Mouse (Mus musculus): ENCODE data around the gene Egln3. TPM values are rescaled to one million over a fixed set of nuclear protein-coding genes. Genes with fewer than 3 reads are reported as not detected.

Egln3 gene
- total and polyA plus RNA-seq, 2 experiments from 2014 or later: 3.6 to 8.0 TPM

DNA sequence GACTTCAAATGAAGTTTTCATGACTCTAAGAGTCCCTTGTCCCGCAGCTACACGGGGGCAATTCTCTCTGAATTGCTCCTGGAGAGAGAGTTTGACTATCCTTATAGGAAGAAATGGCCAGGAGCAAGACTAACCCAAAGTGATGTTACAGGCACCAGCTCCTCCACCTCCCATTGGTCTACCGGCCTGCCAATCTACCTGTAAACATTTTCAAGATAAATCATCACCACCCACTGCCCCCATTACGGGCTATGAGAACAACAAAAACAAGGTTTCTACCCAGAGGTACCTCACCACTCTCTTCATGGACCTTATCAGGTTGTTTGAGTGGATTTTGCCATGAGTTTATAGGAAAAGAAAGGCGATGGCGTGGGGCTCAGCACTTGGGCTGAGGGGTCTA is 1.4 kb downstream of the Egln3 start:
- H3K27ac ChIP-seq (ENCODE audit: low read depth, low read length): no peak overlapping the region
- ATAC-seq (ENCODE audit: low FRiP score): no peak
- H3K4me2 ChIP-seq (ENCODE audit: low read depth, low read length, poor library complexity, severe bottlenecking): peak overlapping the region; percentile 100
- TF ChIP-seq CTCF (IDR thresholded peaks at IDR 0.05): no peak
- DNase-seq (ENCODE audit: low spot score): no peak
- no peaks in the 10 kb centered on the region for H3K36me3 ChIP-seq (ENCODE audit: insufficient read depth, low read length)
- H3K9me3 ChIP-seq (ENCODE audit: low read length): no peaks in the 10 kb centered on the region
- H3K4me1 ChIP-seq (ENCODE audit: insufficient read depth, low read length): peaks cover 5% of the 10 kb centered on the region; the same call in 1 of the 2 replicates
- H3K9ac ChIP-seq (replicated peaks; ENCODE audit: low read length, poor library complexity, severe bottlenecking): no peak overlapping the region
- 56% methylated on average over 6 of the region's 6 CpGs for WGBS
- peaks cover 9% of the 10 kb centered on the region for H3K27me3 ChIP-seq (ENCODE audit: insufficient read depth, low read length)
- H3K4me3 ChIP-seq (ENCODE audit: low read depth, low read length): peak overlapping the region; percentile 58

DNA sequence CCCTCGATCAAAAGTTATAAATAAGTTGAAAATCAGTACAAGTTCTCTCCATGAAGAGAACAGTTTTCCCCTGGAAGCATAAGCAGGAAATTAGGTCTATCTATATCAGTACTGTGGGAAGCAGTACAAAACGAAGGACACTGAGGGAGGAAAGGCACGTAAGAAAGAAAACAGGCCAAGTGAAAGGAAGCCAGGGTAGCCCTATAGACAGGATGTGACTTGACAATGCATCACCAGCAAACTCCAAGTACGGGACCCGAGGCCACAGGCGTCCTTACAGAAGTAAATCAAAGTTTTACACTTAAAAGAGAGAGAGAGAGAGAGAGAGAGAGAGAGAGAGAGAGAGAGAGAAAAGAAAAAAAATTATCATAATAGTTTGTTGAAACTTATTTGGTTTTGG is 2.8 kb downstream of the Egln3 start:
- Histone ChIP-seq H3K4me1 (ENCODE audit: insufficient read depth, low read length) (peaks cover 5% of the 10 kb centered on the region; the same call in 1 of the 2 replicates), H3K4me2 (ENCODE audit: low read depth, low read length, poor library complexity, severe bottlenecking) (0 out of 2 replicates have a peak overlapping the region, but pooled peaks have one; percentile 30), H3K9me3 (ENCODE audit: low read length) (no peaks in the 10 kb centered on the region), H3K9ac (replicated peaks; ENCODE audit: low read length, poor library complexity, severe bottlenecking) (no peak overlapping the region), H3K36me3 (ENCODE audit: insufficient read depth, low read length) (no peaks in the 10 kb centered on the region), H3K4me3 (ENCODE audit: low read depth, low read length) (no peak overlapping the region), H3K27ac (ENCODE audit: low read depth, low read length) (no peak overlapping the region), H3K27me3 (ENCODE audit: insufficient read depth, low read length) (peaks cover 9% of the 10 kb centered on the region)
- WGBS: 56% methylated on average over 6 of the region's 6 CpGs
- DNase-seq (ENCODE audit: low spot score) (no peak), ATAC-seq (ENCODE audit: low FRiP score) (no peak)
- no peak for TF ChIP-seq CTCF (IDR thresholded peaks at IDR 0.05)

DNA sequence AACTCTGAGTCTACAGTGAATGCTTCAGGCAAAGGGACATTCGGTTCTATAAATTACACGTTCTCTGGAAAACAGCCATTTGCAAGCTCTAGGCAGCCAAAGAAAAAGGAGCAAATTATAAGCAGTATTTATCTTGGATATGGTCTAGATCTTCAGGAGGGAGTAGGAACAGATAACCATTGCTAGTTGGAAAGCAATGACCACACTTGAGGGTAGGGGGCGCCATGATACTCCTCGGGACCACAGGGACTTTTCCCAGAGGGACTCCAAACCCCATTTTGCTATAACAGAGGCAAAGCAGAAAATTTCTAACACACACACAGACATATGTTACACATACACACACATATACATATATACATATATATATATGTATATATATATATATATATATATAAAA is 3.5 kb downstream of the Egln3 start:
- peak; percentile 59 for TF ChIP-seq CTCF (IDR thresholded peaks at IDR 0.05)
- H3K36me3 ChIP-seq (ENCODE audit: insufficient read depth, low read length): no peaks in the 10 kb centered on the region
- H3K4me2 ChIP-seq (ENCODE audit: low read depth, low read length, poor library complexity, severe bottlenecking): no peak overlapping the region
- WGBS: 35% methylated on average over 4 of the region's 4 CpGs
- ATAC-seq (ENCODE audit: low FRiP score) (no peak), DNase-seq (ENCODE audit: low spot score) (peak; percentile 49)
- H3K9me3 ChIP-seq (ENCODE audit: low read length): no peaks in the 10 kb centered on the region
- H3K27me3 ChIP-seq (ENCODE audit: insufficient read depth, low read length): peaks cover 9% of the 10 kb centered on the region
- no peak overlapping the region for H3K4me3 ChIP-seq (ENCODE audit: low read depth, low read length)
- H3K9ac ChIP-seq (replicated peaks; ENCODE audit: low read length, poor library complexity, severe bottlenecking): no peak overlapping the region
- H3K4me1 ChIP-seq (ENCODE audit: insufficient read depth, low read length): peaks cover 5% of the 10 kb centered on the region; the same call in 1 of the 2 replicates
- H3K27ac ChIP-seq (ENCODE audit: low read depth, low read length): no peak overlapping the region

DNA sequence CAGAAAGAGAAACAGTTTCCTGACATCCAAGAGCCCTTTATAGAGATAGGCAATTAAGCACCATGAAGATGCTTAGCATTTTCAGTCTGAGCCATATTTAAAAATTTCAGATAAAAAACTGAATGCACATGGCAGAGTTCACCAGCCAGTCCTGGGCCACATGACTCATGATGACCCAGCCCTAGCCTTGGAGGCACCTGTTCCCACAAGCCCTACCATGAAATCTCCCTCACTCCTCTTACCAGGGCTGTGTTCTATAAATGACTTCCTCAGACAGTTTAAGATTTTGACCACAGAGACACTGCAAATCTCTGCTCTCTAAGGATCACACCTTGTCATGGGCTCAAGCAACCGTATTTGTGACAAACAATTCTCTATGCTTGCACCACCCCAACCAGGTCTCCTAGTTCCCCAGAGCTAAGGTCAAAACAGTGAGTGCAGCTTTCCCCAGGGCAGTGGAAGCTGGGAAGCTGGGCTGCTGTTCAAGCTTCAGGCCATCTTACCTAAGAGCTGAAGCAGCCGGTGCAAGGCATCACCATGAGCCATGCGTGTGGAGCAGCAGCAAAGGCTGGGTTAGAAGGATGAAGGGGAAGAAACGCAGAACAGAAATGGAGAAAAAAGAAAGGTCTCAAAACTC is 5.3 kb downstream of the Egln3 start:
- DNase-seq (ENCODE audit: low spot score) (no peak), ATAC-seq (ENCODE audit: low FRiP score) (no peak)
- Histone ChIP-seq H3K27ac (ENCODE audit: low read depth, low read length) (no peak overlapping the region), H3K27me3 (ENCODE audit: insufficient read depth, low read length) (peaks cover 9% of the 10 kb centered on the region), H3K9me3 (ENCODE audit: low read length) (no peaks in the 10 kb centered on the region), H3K36me3 (ENCODE audit: insufficient read depth, low read length) (no peaks in the 10 kb centered on the region), H3K4me1 (ENCODE audit: insufficient read depth, low read length) (peaks cover 5% of the 10 kb centered on the region; the same call in 1 of the 2 replicates), H3K9ac (replicated peaks; ENCODE audit: low read length, poor library complexity, severe bottlenecking) (no peak overlapping the region), H3K4me3 (ENCODE audit: low read depth, low read length) (no peak overlapping the region), H3K4me2 (ENCODE audit: low read depth, low read length, poor library complexity, severe bottlenecking) (no peak overlapping the region)
- no peak for TF ChIP-seq CTCF (IDR thresholded peaks at IDR 0.05)
- WGBS: 92% methylated on average over 4 of the region's 4 CpGs

DNA sequence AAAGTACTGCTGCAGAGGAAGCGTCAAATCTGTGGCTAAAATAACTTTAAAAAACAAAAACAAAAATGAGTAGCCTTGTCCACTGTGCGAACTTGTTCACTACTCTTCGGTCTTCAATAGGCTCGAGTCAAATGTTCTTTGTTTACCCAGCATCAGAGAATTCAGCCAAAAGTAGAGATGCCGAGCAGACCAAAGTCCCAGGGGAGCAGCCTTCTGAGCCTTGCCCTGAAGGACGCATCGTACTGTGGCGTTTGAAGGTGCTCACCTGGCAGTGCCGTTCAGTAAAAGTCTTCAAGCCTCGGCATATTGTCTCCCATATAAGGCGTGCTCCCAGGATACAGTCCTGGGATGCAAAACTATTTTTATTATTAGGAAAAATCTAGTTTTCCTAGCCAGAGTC is 5.8 kb downstream of the Egln3 start:
- Histone ChIP-seq H3K27me3 (ENCODE audit: insufficient read depth, low read length) (peaks cover 9% of the 10 kb centered on the region), H3K36me3 (ENCODE audit: insufficient read depth, low read length) (no peaks in the 10 kb centered on the region), H3K4me2 (ENCODE audit: low read depth, low read length, poor library complexity, severe bottlenecking) (peak overlapping the region; percentile 24; the same call in 1 of the 2 replicates), H3K9me3 (ENCODE audit: low read length) (no peaks in the 10 kb centered on the region), H3K4me1 (ENCODE audit: insufficient read depth, low read length) (peaks cover 2% of the 10 kb centered on the region; the same call in 1 of the 2 replicates), H3K9ac (replicated peaks; ENCODE audit: low read length, poor library complexity, severe bottlenecking) (no peak overlapping the region), H3K4me3 (ENCODE audit: low read depth, low read length) (no peak overlapping the region), H3K27ac (ENCODE audit: low read depth, low read length) (no peak overlapping the region)
- WGBS: 42% methylated on average over 11 of the region's 11 CpGs
- ATAC-seq (ENCODE audit: low FRiP score) (no peak), DNase-seq (ENCODE audit: low spot score) (peak; percentile 42)
- no peak for TF ChIP-seq CTCF (IDR thresholded peaks at IDR 0.05)

DNA sequence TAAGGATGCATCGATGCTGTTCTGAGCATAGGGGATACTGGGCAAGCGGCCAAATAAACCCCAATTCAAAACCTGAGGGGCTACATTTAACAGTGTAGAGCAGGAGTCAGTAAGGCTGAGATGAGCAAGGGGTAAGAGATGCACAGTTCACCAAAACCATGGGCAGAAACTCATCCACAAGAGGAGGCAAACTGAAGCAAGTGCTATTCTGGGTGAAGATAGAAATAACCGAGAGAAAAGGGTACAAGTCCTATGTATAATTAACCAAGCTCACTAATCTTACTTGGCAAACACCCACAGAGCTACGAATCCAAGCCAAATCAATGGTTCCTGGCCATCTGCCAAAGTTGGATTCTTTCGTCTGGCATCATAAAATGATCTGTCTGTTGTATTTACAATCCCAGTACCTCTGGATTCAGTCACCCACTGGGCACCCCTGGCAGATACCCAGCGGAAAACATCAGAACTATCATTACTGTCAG is 6.3 kb downstream of the Egln3 start:
- Histone ChIP-seq H3K4me2 (ENCODE audit: low read depth, low read length, poor library complexity, severe bottlenecking) (peak overlapping the region; percentile 24), H3K4me1 (ENCODE audit: insufficient read depth, low read length) (no peaks in the 10 kb centered on the region; the same call in 1 of the 2 replicates), H3K36me3 (ENCODE audit: insufficient read depth, low read length) (no peaks in the 10 kb centered on the region), H3K9me3 (ENCODE audit: low read length) (no peaks in the 10 kb centered on the region), H3K9ac (replicated peaks; ENCODE audit: low read length, poor library complexity, severe bottlenecking) (no peak overlapping the region), H3K4me3 (ENCODE audit: low read depth, low read length) (no peak overlapping the region), H3K27ac (ENCODE audit: low read depth, low read length) (no peak overlapping the region), H3K27me3 (ENCODE audit: insufficient read depth, low read length) (peaks cover 8% of the 10 kb centered on the region)
- DNase-seq (ENCODE audit: low spot score) (peak; percentile 68), ATAC-seq (ENCODE audit: low FRiP score) (no peak)
- no peak for TF ChIP-seq CTCF (IDR thresholded peaks at IDR 0.05)
- 42% methylated on average over 6 of the region's 6 CpGs for WGBS
